Mouse (Mus musculus): Measurements from ENCODE around the gene Fmnl3.

The Fmnl3 gene

GRCm38 (mm10) chr15:99370259-99370691 is at the start of gene Fmnl3:
Gene Fmnl3 (minus strand): TSS chr15:99370482.
- peak; percentile 97 to 99 for DNase-seq

GRCm38 (mm10) chr15:99417692-99418271 is 47.5 kb upstream of the Fmnl3 start:
- no peak for DNase-seq

- no peak for DNase-seq
Observed at GRCm38 (mm10) chr15:99416957-99417356, 46.7 kb upstream of the Fmnl3 start.

- peak; percentile 69 to 89 for DNase-seq
Observed at GRCm38 (mm10) chr15:99416348-99416882, 46.1 kb upstream of the Fmnl3 start.

GRCm38 (mm10) chr15:99415793-99416192 is 45.5 kb upstream of the Fmnl3 start:
- DNase-seq: peak in 1 of 2 experiments; percentile 67

GRCm38 (mm10) chr15:99411747-99412146 is 41.5 kb upstream of the Fmnl3 start:
- DNase-seq: no peak

GRCm38 (mm10) chr15:99408845-99409244 is 38.6 kb upstream of the Fmnl3 start:
- DNase-seq: no peak

GRCm38 (mm10) chr15:99406986-99407570 is 36.8 kb upstream of the Fmnl3 start:
- no peak for DNase-seq

GRCm38 (mm10) chr15:99405150-99405549 is 34.9 kb upstream of the Fmnl3 start:
- DNase-seq: no peak

- no peak for DNase-seq
Observed at GRCm38 (mm10) chr15:99403159-99403889, 33.0 kb upstream of the Fmnl3 start.

- no peak for DNase-seq
Observed at GRCm38 (mm10) chr15:99400602-99401001, 30.3 kb upstream of the Fmnl3 start.

GRCm38 (mm10) chr15:99399503-99400245 is 29.4 kb upstream of the Fmnl3 start:
- peak; percentile 53 to 58 for DNase-seq

GRCm38 (mm10) chr15:99397622-99398021 is 27.3 kb upstream of the Fmnl3 start:
- DNase-seq: no peak

GRCm38 (mm10) chr15:99396875-99397274 is 26.6 kb upstream of the Fmnl3 start:
- no peak for DNase-seq

- DNase-seq: no peak
Observed at GRCm38 (mm10) chr15:99396462-99396861, 26.2 kb upstream of the Fmnl3 start.

- DNase-seq: peak in 1 of 2 experiments; percentile 90
Observed at GRCm38 (mm10) chr15:99393386-99394252, 23.3 kb upstream of the Fmnl3 start.

GRCm38 (mm10) chr15:99392486-99393385 is 22.5 kb upstream of the Fmnl3 start, which contains the start of gene Tmbim6:
Gene Tmbim6 (plus strand): TSS chr15:99392882.
- DNase-seq: peak; percentile 99

- no peak for DNase-seq
Observed at GRCm38 (mm10) chr15:99391975-99392374, 21.7 kb upstream of the Fmnl3 start.

- no peak for DNase-seq
Observed at GRCm38 (mm10) chr15:99390472-99391401, 20.5 kb upstream of the Fmnl3 start.

- DNase-seq: no peak
Observed at GRCm38 (mm10) chr15:99387976-99388375, 17.7 kb upstream of the Fmnl3 start.

All from lung, postnatal 4 days (tissue).